Mouse (Mus musculus): Measurements from ENCODE around the gene Ewsr1.

Ewsr1 gene

GRCm38 (mm10) chr11:5057856-5058641 is 41.0 kb downstream of the Ewsr1 start, which contains the start of gene Rasl10a:
Gene Rasl10a (plus strand): TSS chr11:5058128.
- peak; percentile 79 for DNase-seq (ENCODE audit: low read depth, low spot score)
- no peaks in the 10 kb centered on the region for H3K36me3 ChIP-seq (ENCODE audit: control insufficient read depth, insufficient read depth, low read length, poor library complexity, severe bottlenecking)
- no peaks in the 10 kb centered on the region for H3K27me3 ChIP-seq (ENCODE audit: control insufficient read depth, insufficient read depth, low read length, poor library complexity, severe bottlenecking)

GRCm38 (mm10) chr11:5057541-5057855 is 41.6 kb downstream of the Ewsr1 start:
- Histone ChIP-seq H3K27me3 (ENCODE audit: control insufficient read depth, insufficient read depth, low read length, poor library complexity, severe bottlenecking) (no peaks in the 10 kb centered on the region), H3K36me3 (ENCODE audit: control insufficient read depth, insufficient read depth, low read length, poor library complexity, severe bottlenecking) (no peaks in the 10 kb centered on the region)
- DNase-seq (ENCODE audit: low read depth, low spot score): no peak

GRCm38 (mm10) chr11:5057064-5057463 is 42.0 kb downstream of the Ewsr1 start:
- Histone ChIP-seq H3K27me3 (ENCODE audit: control insufficient read depth, insufficient read depth, low read length, poor library complexity, severe bottlenecking) (no peaks in the 10 kb centered on the region), H3K36me3 (ENCODE audit: control insufficient read depth, insufficient read depth, low read length, poor library complexity, severe bottlenecking) (no peaks in the 10 kb centered on the region)
- no peak for DNase-seq (ENCODE audit: low read depth, low spot score)

- H3K27me3 ChIP-seq (ENCODE audit: control insufficient read depth, insufficient read depth, low read length, poor library complexity, severe bottlenecking): no peaks in the 10 kb centered on the region
- peak; percentile 22 for DNase-seq (ENCODE audit: low read depth, low spot score)
- no peaks in the 10 kb centered on the region for H3K36me3 ChIP-seq (ENCODE audit: control insufficient read depth, insufficient read depth, low read length, poor library complexity, severe bottlenecking)
Observed at GRCm38 (mm10) chr11:5055945-5056938, 42.8 kb downstream of the Ewsr1 start.

GRCm38 (mm10) chr11:5054874-5055273 is 44.2 kb downstream of the Ewsr1 start:
- no peaks in the 10 kb centered on the region for H3K36me3 ChIP-seq (ENCODE audit: control insufficient read depth, insufficient read depth, low read length, poor library complexity, severe bottlenecking)
- no peak for DNase-seq (ENCODE audit: low read depth, low spot score)
- no peaks in the 10 kb centered on the region for H3K27me3 ChIP-seq (ENCODE audit: control insufficient read depth, insufficient read depth, low read length, poor library complexity, severe bottlenecking)

GRCm38 (mm10) chr11:5054151-5054550 is 44.9 kb downstream of the Ewsr1 start:
- Histone ChIP-seq H3K36me3 (ENCODE audit: control insufficient read depth, insufficient read depth, low read length, poor library complexity, severe bottlenecking) (no peaks in the 10 kb centered on the region), H3K27me3 (ENCODE audit: control insufficient read depth, insufficient read depth, low read length, poor library complexity, severe bottlenecking) (no peaks in the 10 kb centered on the region)
- DNase-seq (ENCODE audit: low read depth, low spot score): no peak

- no peak for DNase-seq (ENCODE audit: low read depth, low spot score)
- Histone ChIP-seq H3K36me3 (ENCODE audit: control insufficient read depth, insufficient read depth, low read length, poor library complexity, severe bottlenecking) (no peaks in the 10 kb centered on the region), H3K27me3 (ENCODE audit: control insufficient read depth, insufficient read depth, low read length, poor library complexity, severe bottlenecking) (no peaks in the 10 kb centered on the region)
Observed at GRCm38 (mm10) chr11:5052200-5052854, 46.7 kb downstream of the Ewsr1 start.

- Histone ChIP-seq H3K27me3 (ENCODE audit: control insufficient read depth, insufficient read depth, low read length, poor library complexity, severe bottlenecking) (no peaks in the 10 kb centered on the region), H3K36me3 (ENCODE audit: control insufficient read depth, insufficient read depth, low read length, poor library complexity, severe bottlenecking) (no peaks in the 10 kb centered on the region)
- DNase-seq (ENCODE audit: low read depth, low spot score): no peak
Observed at GRCm38 (mm10) chr11:5051629-5052028, 47.4 kb downstream of the Ewsr1 start.

GRCm38 (mm10) chr11:5046321-5046926 is 52.6 kb downstream of the Ewsr1 start:
- no peak for DNase-seq (ENCODE audit: low read depth, low spot score)
- no peaks in the 10 kb centered on the region for H3K27me3 ChIP-seq (ENCODE audit: control insufficient read depth, insufficient read depth, low read length, poor library complexity, severe bottlenecking)
- H3K36me3 ChIP-seq (ENCODE audit: control insufficient read depth, insufficient read depth, low read length, poor library complexity, severe bottlenecking): peaks cover 3% of the 10 kb centered on the region; the same call in 1 of the 2 replicates

GRCm38 (mm10) chr11:5042645-5043381 is 56.3 kb downstream of the Ewsr1 start:
- no peak for DNase-seq (ENCODE audit: low read depth, low spot score)
- Histone ChIP-seq H3K27me3 (ENCODE audit: control insufficient read depth, insufficient read depth, low read length, poor library complexity, severe bottlenecking) (no peaks in the 10 kb centered on the region), H3K36me3 (ENCODE audit: control insufficient read depth, insufficient read depth, low read length, poor library complexity, severe bottlenecking) (peaks cover 10% of the 10 kb centered on the region)

- no peaks in the 10 kb centered on the region for H3K27me3 ChIP-seq (ENCODE audit: control insufficient read depth, insufficient read depth, low read length, poor library complexity, severe bottlenecking)
- DNase-seq (ENCODE audit: low read depth, low spot score): no peak
Observed at GRCm38 (mm10) chr11:5041144-5041780, 57.8 kb downstream of the Ewsr1 start.

GRCm38 (mm10) chr11:5040585-5040984 is 58.5 kb downstream of the Ewsr1 start:
- H3K36me3 ChIP-seq (ENCODE audit: control insufficient read depth, insufficient read depth, low read length, poor library complexity, severe bottlenecking): peaks cover 18% of the 10 kb centered on the region
- DNase-seq (ENCODE audit: low read depth, low spot score): no peak
- no peaks in the 10 kb centered on the region for H3K27me3 ChIP-seq (ENCODE audit: control insufficient read depth, insufficient read depth, low read length, poor library complexity, severe bottlenecking)

More at GRCm38 (mm10) chr11:5041144-5041780, 57.8 kb downstream of the Ewsr1 start:
- H3K36me3 ChIP-seq (ENCODE audit: control insufficient read depth, insufficient read depth, low read length, poor library complexity, severe bottlenecking): peaks cover 16% of the 10 kb centered on the region

- DNase-seq (ENCODE audit: low read depth, low spot score): no peak
- H3K36me3 ChIP-seq (ENCODE audit: control insufficient read depth, insufficient read depth, low read length, poor library complexity, severe bottlenecking): peaks cover 24% of the 10 kb centered on the region
- no peaks in the 10 kb centered on the region for H3K27me3 ChIP-seq (ENCODE audit: control insufficient read depth, insufficient read depth, low read length, poor library complexity, severe bottlenecking)
Observed at GRCm38 (mm10) chr11:5037146-5037854, 61.8 kb downstream of the Ewsr1 start.

Measured in splenic B cell, adult 2 months (primary cell).